In the genomic region with DNA sequence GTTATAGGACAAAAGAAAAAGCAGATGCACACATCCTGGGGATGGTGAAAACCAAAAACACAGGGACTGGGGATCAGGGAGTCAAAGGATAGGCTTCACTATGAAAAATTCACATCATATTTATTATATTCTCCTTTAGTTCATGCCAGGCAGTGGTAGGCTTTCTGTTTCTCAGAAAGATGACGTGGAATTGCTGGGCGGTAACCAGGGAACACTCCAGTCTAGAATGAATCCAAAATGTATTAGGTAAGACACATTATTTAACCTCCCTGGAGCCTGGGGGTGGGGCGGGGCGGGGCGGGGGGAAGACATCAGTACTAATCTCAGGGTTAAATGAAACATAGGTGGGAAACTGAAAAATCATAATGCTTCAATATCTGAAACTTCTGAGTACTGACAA, we compare ENCODE assay signal across 12 mouse cellular contexts. TPM values are rescaled to one million over a fixed set of nuclear protein-coding genes. Genes with fewer than 3 reads are reported as not detected.
DNase-seq lines count a peak whose midpoint lies in the region; ATAC-seq and TF ChIP-seq lines count a peak whose summit lies in the region.
"Had no signal": no experiment of that assay in that cellular context is flagged by ENCODE, and none has a peak within 500 bp of the region (broad histone marks: within the 10 kb centered on the region; RNA-seq: fewer than 3 reads in every experiment).

No protein-coding gene starts in this region.

- no peak overlapping the region for H3K9ac ChIP-seq in heart, embryonic 16.5 days (ENCODE audit: low read length)
- no peak overlapping the region for H3K9ac ChIP-seq in heart, embryonic 11.5 days (ENCODE audit: low read depth, low read length)
- H3K9ac ChIP-seq in lung, embryonic 16.5 days (ENCODE audit: low read length), result no peak overlapping the region
- H3K9ac ChIP-seq: limb, embryonic 12.5 days; stomach, embryonic 15.5 days had no signal

- H3K27me3 ChIP-seq in heart, embryonic 16.5 days (ENCODE audit: control insufficient read depth, insufficient read depth, low read length), result no peaks in the 10 kb centered on the region
- no peaks in the 10 kb centered on the region for H3K27me3 ChIP-seq in heart, embryonic 11.5 days (ENCODE audit: control insufficient read depth, insufficient read depth, low read length)
- H3K27me3 ChIP-seq in spleen, adult 2 months (ENCODE audit: control insufficient read depth, insufficient read depth, low read length), result no peaks in the 10 kb centered on the region
- no peaks in the 10 kb centered on the region for H3K27me3 ChIP-seq in lung, embryonic 16.5 days (ENCODE audit: control insufficient read depth, insufficient read depth, low read depth, low read length)
- H3K27me3 ChIP-seq: stomach, embryonic 15.5 days had no signal

- no peak overlapping the region for H3K27ac ChIP-seq in heart, embryonic 16.5 days (ENCODE audit: low read length)
- H3K27ac ChIP-seq in heart, embryonic 11.5 days (ENCODE audit: low read depth, low read length), result no peak overlapping the region
- H3K27ac ChIP-seq in spleen, adult 2 months (ENCODE audit: insufficient read depth, low read length), result no peak overlapping the region
- H3K27ac ChIP-seq in lung, embryonic 16.5 days (ENCODE audit: low read length), result no peak overlapping the region
- H3K27ac ChIP-seq: limb, embryonic 12.5 days; stomach, embryonic 15.5 days had no signal

- peak overlapping the region; percentile 86 for H3K4me2 ChIP-seq in heart, embryonic 16.5 days (ENCODE audit: low read depth, low read length)
- no peak overlapping the region for H3K4me2 ChIP-seq in heart, embryonic 11.5 days
- peak overlapping the region; percentile 69 for H3K4me2 ChIP-seq in lung, embryonic 16.5 days (ENCODE audit: low read depth, low read length)

- no peak overlapping the region for H3K4me3 ChIP-seq in heart, embryonic 16.5 days (ENCODE audit: low read length)
- H3K4me3 ChIP-seq in heart, embryonic 11.5 days (ENCODE audit: low read depth, low read length), result no peak overlapping the region
- H3K4me3 ChIP-seq in spleen, adult 2 months (ENCODE audit: extremely low read depth, insufficient read depth, insufficient read length), result peak overlapping the region; percentile 30; the same call in 1 of the 2 replicates
- H3K4me3 ChIP-seq in lung, embryonic 16.5 days (ENCODE audit: low read length), result peak overlapping the region; percentile 70
- H3K4me3 ChIP-seq: megakaryocyte, embryonic 14.5 days had no signal

- no peaks in the 10 kb centered on the region for H3K4me1 ChIP-seq in heart, embryonic 16.5 days (ENCODE audit: control insufficient read depth, insufficient read depth, low read length)
- H3K4me1 ChIP-seq in heart, embryonic 11.5 days (ENCODE audit: control insufficient read depth, insufficient read depth, low read length), result no peaks in the 10 kb centered on the region
- peaks cover 4% of the 10 kb centered on the region for H3K4me1 ChIP-seq in spleen, adult 2 months (ENCODE audit: control insufficient read depth, insufficient read depth, insufficient read length)
- H3K4me1 ChIP-seq in lung, embryonic 16.5 days (replicated peaks; ENCODE audit: control insufficient read depth, insufficient read depth, low read length), result no peaks in the 10 kb centered on the region; the same call in 1 of the 2 replicates
- H3K4me1 ChIP-seq: limb, embryonic 12.5 days; stomach, embryonic 15.5 days had no signal

- no peak for TF ChIP-seq POLR2A in spleen, adult 2 months (IDR thresholded peaks at IDR 0.05; ENCODE audit: low read depth, low read length)

- H3K9me3 ChIP-seq in heart, embryonic 16.5 days (replicated peaks; ENCODE audit: control insufficient read depth, low read length), result no peaks in the 10 kb centered on the region
- no peaks in the 10 kb centered on the region for H3K9me3 ChIP-seq in heart, embryonic 11.5 days (replicated peaks; ENCODE audit: control insufficient read depth, low read length)
- H3K9me3 ChIP-seq in lung, embryonic 16.5 days (ENCODE audit: control insufficient read depth, low read length), result no peaks in the 10 kb centered on the region
- H3K9me3 ChIP-seq: limb, embryonic 12.5 days; megakaryocyte, embryonic 14.5 days; stomach, embryonic 15.5 days had no signal

- ATAC-seq in heart, embryonic 16.5 days (replicated peaks; ENCODE audit: extremely low read depth, insufficient read depth, low FRiP score), result no peak
- no peak for ATAC-seq in heart, embryonic 11.5 days (replicated peaks; ENCODE audit: insufficient number of reproducible peaks, low FRiP score, low TSS enrichment)
- ATAC-seq in lung, embryonic 16.5 days (ENCODE audit: low read depth), result no peak
- no peak for ATAC-seq in erythroblast, adult 5-6 weeks (replicated peaks; ENCODE audit: low FRiP score, poor library complexity, severe bottlenecking)

- no peaks in the 10 kb centered on the region for H3K36me3 ChIP-seq in heart, embryonic 16.5 days (ENCODE audit: control insufficient read depth, insufficient read depth)
- H3K36me3 ChIP-seq in heart, embryonic 11.5 days (ENCODE audit: control insufficient read depth, insufficient read depth, low read length), result no peaks in the 10 kb centered on the region
- peaks cover 2% of the 10 kb centered on the region; the same call in 1 of the 2 replicates for H3K36me3 ChIP-seq in spleen, adult 2 months (ENCODE audit: control insufficient read depth, insufficient read depth, low read length)
- H3K36me3 ChIP-seq in lung, embryonic 16.5 days (ENCODE audit: control insufficient read depth, insufficient read depth, low read length), result no peaks in the 10 kb centered on the region
- H3K36me3 ChIP-seq: limb, embryonic 12.5 days; stomach, embryonic 15.5 days had no signal

- DNase-seq in spleen, adult 2 months (ENCODE audit: low read depth in 1 of 2, low spot score in 2 of 2), result no peak
- no peak for DNase-seq in spleen, postnatal 14 days (ENCODE audit: low spot score in 2 of 2)
- no peak for DNase-seq in left cerebral cortex, adult 11 months (ENCODE audit: low spot score)
- no peak for DNase-seq in gastrocnemius, postnatal 4 days (ENCODE audit: low spot score in 2 of 2)
- DNase-seq: cerebellum, adult 11-12 months had no signal

- TF ChIP-seq CTCF in spleen, adult 2 months (IDR thresholded peaks at IDR 0.05; ENCODE audit: extremely low read depth, insufficient read depth, insufficient read length, insufficient replicate concordance), result no peak

- 81% methylated on average over 5 of the region's 5 CpGs for WGBS in heart, embryonic 16.5 days
- 85% methylated on average over 5 of the region's 5 CpGs for WGBS in heart, embryonic 11.5 days (ENCODE audit: insufficient replicate concordance)
- 82% methylated on average over 5 of the region's 5 CpGs for WGBS in spleen, adult 2 months
- 78% methylated on average over 5 of the region's 5 CpGs for WGBS in lung, embryonic 16.5 days

RNA-seq across cellular contexts. Expression of a gene that starts 1.8 kb away (rescaled TPM):
- polyA plus RNA-seq in heart, embryonic 16.5 days (2015; fragmentation: Nextera tagmentation; extraction: Ambion mirVana), result 28.1 and 28.3 TPM in 2 replicates
- 9.9 and 11.4 TPM in 2 replicates for polyA plus RNA-seq in heart, embryonic 11.5 days (2014; fragmentation: Nextera tagmentation; extraction: Ambion mirVana)
- 52.7 and 56.1 TPM in 2 replicates for polyA plus RNA-seq in spleen, adult 2 months (2012; rRNA removed)
- polyA plus RNA-seq in lung, embryonic 16.5 days (2015; fragmentation: Nextera tagmentation; extraction: Ambion mirVana), result 80.1 and 82.9 TPM in 2 replicates
- total RNA-seq in erythroblast, adult 5-6 weeks (2015; ENCODE audit: low replicate concordance), result not detected in 2 replicates
- 3.3 TPM in 1 of 2 replicates, not detected in the other for total RNA-seq in erythroblast, adult 5-6 weeks (2017; ENCODE audit: low replicate concordance)
- 10 to 100 TPM; 29.9 to 40.0 TPM for total RNA-seq in gastrocnemius, postnatal 4 days (2021)

Comparison
In these comparisons a context has a peak if more than half of its experiments do, and no peak if none do; other contexts are left out.
1. H3K4me3 ChIP-seq: peak in spleen, adult 2 months (single experiment) and lung, embryonic 16.5 days (single experiment); none in heart, embryonic 16.5 days (single experiment) and heart, embryonic 11.5 days (single experiment).